Comparison of ENCODE assay signal across 32 mouse cellular contexts in genomic region chr3:81101136-81101535, GRCm38 (mm10).
A peak's percentile ranks its signal among the peaks of the same experiment; 100 is the strongest.
DNase-seq lines count a peak whose midpoint lies in the region; ATAC-seq and TF ChIP-seq lines count a peak whose summit lies in the region.
"Had no signal": no experiment of that assay in that cellular context is flagged by ENCODE, and none has a peak within 500 bp of the region (broad histone marks: within the 10 kb centered on the region; RNA-seq: fewer than 3 reads in every experiment).

No protein-coding gene starts in this region.

- H3ac ChIP-seq in C2C12 (ENCODE audit: control insufficient read depth, insufficient read length, low read depth) (no peak overlapping the region), myocyte (ENCODE audit: control insufficient read depth, insufficient read length) (no peak overlapping the region)

- peaks cover 10% of the 10 kb centered on the region; the same call in 1 of the 2 replicates for H3K4me1 ChIP-seq in kidney, postnatal 0 days (replicated peaks; ENCODE audit: insufficient read depth, low read length)
- H3K4me1 ChIP-seq: embryonic facial prominence, embryonic 12.5 days; limb, embryonic 15.5 days; liver, embryonic 15.5 days had no signal

- H3K27ac ChIP-seq in kidney, postnatal 0 days: peak overlapping the region; percentile 54; the same call in 1 of the 2 replicates
- H3K27ac ChIP-seq: embryonic facial prominence, embryonic 12.5 days; forebrain, embryonic 10.5 days; forebrain, embryonic 15.5 days; gastrocnemius, adult 2 months; heart, embryonic 10.5 days; heart, embryonic 15.5 days; hindbrain, embryonic 12.5 days; limb, embryonic 10.5 days; limb, embryonic 15.5 days; liver, embryonic 15.5 days; midbrain, embryonic 12.5 days; neural tube, embryonic 13.5 days; stomach, postnatal 0 days had no signal

- H3K27me3 ChIP-seq in kidney, postnatal 0 days (ENCODE audit: insufficient read depth, low read length): no peaks in the 10 kb centered on the region
- H3K27me3 ChIP-seq in C2C12 (ENCODE audit: control insufficient read depth, insufficient read depth, insufficient read length): no peaks in the 10 kb centered on the region
- no peaks in the 10 kb centered on the region for H3K27me3 ChIP-seq in myocyte (ENCODE audit: control insufficient read depth, insufficient read depth, insufficient read length)
- H3K27me3 ChIP-seq: embryonic facial prominence, embryonic 12.5 days; forebrain, embryonic 15.5 days; heart, embryonic 15.5 days; hindbrain, embryonic 12.5 days; limb, embryonic 15.5 days; liver, embryonic 15.5 days; midbrain, embryonic 12.5 days; neural tube, embryonic 13.5 days; Patski had no signal

- H3K4me2 ChIP-seq in kidney, postnatal 0 days (ENCODE audit: low read length): no peak overlapping the region
- peak overlapping the region; percentile 67 for H3K4me2 ChIP-seq in myocyte (ENCODE audit: low read depth)
- H3K4me2 ChIP-seq: embryonic facial prominence, embryonic 12.5 days; forebrain, embryonic 15.5 days; heart, embryonic 15.5 days; hindbrain, embryonic 12.5 days; limb, embryonic 15.5 days; liver, embryonic 15.5 days; lung, embryonic 14.5 days; midbrain, embryonic 12.5 days; neural tube, embryonic 13.5 days had no signal

- H3K4me3 ChIP-seq in kidney, postnatal 0 days (replicated peaks; ENCODE audit: low read depth, low read length): no peak overlapping the region
- no peak overlapping the region for H3K4me3 ChIP-seq in C2C12 (ENCODE audit: insufficient read depth, poor library complexity, severe bottlenecking)
- H3K4me3 ChIP-seq in myocyte: no peak overlapping the region
- H3K4me3 ChIP-seq: embryonic facial prominence, embryonic 12.5 days; forebrain, embryonic 10.5 days; forebrain, embryonic 15.5 days; gastrocnemius, adult 2 months; heart, embryonic 10.5 days; heart, embryonic 15.5 days; hindbrain, embryonic 12.5 days; limb, embryonic 10.5 days; limb, embryonic 15.5 days; liver, embryonic 15.5 days; midbrain, embryonic 12.5 days; neural tube, embryonic 13.5 days had no signal

- no peak for TF ChIP-seq POLR2A in myocyte (IDR thresholded peaks at IDR 0.05; ENCODE audit: insufficient read length, low read depth)

- no peak for ATAC-seq in kidney, postnatal 0 days (replicated peaks; ENCODE audit: low FRiP score, low read depth)
- ATAC-seq: CD4-positive, CD25-positive, alpha-beta regulatory T cell, adult 4 months; forebrain, embryonic 15.5 days; intestine, embryonic 16.5 days; Patski had no signal

- WGBS in kidney, postnatal 0 days: 55% methylated on average over 1 of the region's 1 CpGs

- H3K79me3 ChIP-seq in C2C12 (ENCODE audit: low read depth): peaks cover 14% of the 10 kb centered on the region

- TF ChIP-seq CTCF in kidney, postnatal 0 days (IDR thresholded peaks at IDR 0.05; ENCODE audit: low read depth): no peak
- no peak for TF ChIP-seq CTCF in C2C12 (IDR thresholded peaks at IDR 0.05; ENCODE audit: control insufficient read depth, insufficient read depth, insufficient read length)

- no peak for DNase-seq in kidney, postnatal 0 days (ENCODE audit: low spot score)
- DNase-seq in kidney, adult 8-10 months: no peak
- DNase-seq in NIH3T3 (ENCODE audit: low read depth): peak; percentile 57
- DNase-seq in frontal cortex, postnatal 14 days (ENCODE audit: low spot score in 2 of 2): no peak
- DNase-seq in cerebellum, adult 11 months: no peak
- DNase-seq: cerebellum, adult 9-10 months; cerebellum, postnatal 36 days; gastrocnemius, adult 2 months; layer of hippocampus, postnatal 36 days; lung, embryonic 14.5 days; lung, postnatal 14 days; right cerebral cortex, postnatal 4 days; thymus, adult 18-20 months; thymus, postnatal 36 days had no signal

- no peaks in the 10 kb centered on the region for H3K9me3 ChIP-seq in kidney, postnatal 0 days (replicated peaks; ENCODE audit: low read length)
- H3K9me3 ChIP-seq: embryonic facial prominence, embryonic 12.5 days; forebrain, embryonic 10.5 days; forebrain, embryonic 15.5 days; G1E; heart, embryonic 10.5 days; heart, embryonic 15.5 days; hindbrain, embryonic 12.5 days; limb, embryonic 10.5 days; limb, embryonic 15.5 days; liver, embryonic 15.5 days; midbrain, embryonic 12.5 days; neural tube, embryonic 13.5 days had no signal

- H3K79me2 ChIP-seq in C2C12 (ENCODE audit: control insufficient read depth, insufficient read depth) (peaks cover 74% of the 10 kb centered on the region), myocyte (ENCODE audit: control insufficient read depth, insufficient read depth) (peaks cover 86% of the 10 kb centered on the region)

- H3K9ac ChIP-seq in kidney, postnatal 0 days (ENCODE audit: low read depth, low read length): no peak overlapping the region
- H3K9ac ChIP-seq: embryonic facial prominence, embryonic 12.5 days; forebrain, embryonic 15.5 days; heart, embryonic 15.5 days; hindbrain, embryonic 12.5 days; limb, embryonic 15.5 days; liver, embryonic 15.5 days; lung, embryonic 14.5 days; midbrain, embryonic 12.5 days; neural tube, embryonic 13.5 days had no signal

- no peaks in the 10 kb centered on the region for H3K36me3 ChIP-seq in kidney, postnatal 0 days (ENCODE audit: insufficient read depth, low read length)
- H3K36me3 ChIP-seq in C2C12 (ENCODE audit: control insufficient read depth, insufficient read depth): no peaks in the 10 kb centered on the region
- H3K36me3 ChIP-seq in myocyte (ENCODE audit: control insufficient read depth, insufficient read depth): no peaks in the 10 kb centered on the region
- H3K36me3 ChIP-seq: embryonic facial prominence, embryonic 12.5 days; forebrain, embryonic 10.5 days; forebrain, embryonic 15.5 days; G1E; heart, embryonic 10.5 days; heart, embryonic 15.5 days; hindbrain, embryonic 12.5 days; limb, embryonic 10.5 days; limb, embryonic 15.5 days; liver, embryonic 15.5 days; midbrain, embryonic 12.5 days; neural tube, embryonic 13.5 days had no signal

TF ChIP-seq in C2C12, 6 proteins besides CTCF, POLR2A, EP300 and RAD21:
- peak; percentile 90 for TF ChIP-seq CEBPB (IDR thresholded peaks at IDR 0.05; ENCODE audit: low read depth)
- TF ChIP-seq MYOG (IDR thresholded peaks at IDR 0.05; ENCODE audit: control insufficient read depth, extremely low read depth, insufficient read length): no peak

TF ChIP-seq in myocyte, 11 proteins besides CTCF, POLR2A, EP300 and RAD21:
- peak; percentile 84 for TF ChIP-seq CEBPB (IDR thresholded peaks at IDR 0.05; ENCODE audit: insufficient read depth, poor library complexity, severe bottlenecking)
- no peak for TF ChIP-seq MYOG (IDR thresholded peaks at IDR 0.05; ENCODE audit: control insufficient read depth in 1 of 3, insufficient read depth in 1 of 3, insufficient read length in 2 of 3, low read depth in 2 of 3)
TF ChIP-seq in myocyte: peak in this region for 1.
